Mouse (Mus musculus) left cerebral cortex, adult 6 months (tissue): ENCODE data around the gene Trim8. TPM values are rescaled to one million over a fixed set of nuclear protein-coding genes. Genes with fewer than 3 reads are reported as not detected.

ENCODE experiments used
- long read RNA-seq, 2 experiments: library from polyadenylated mRNA; unstranded; transcript quantifications; one replicate each; pipeline ENCODE4 v2.0.0; 2019 to 2020
- polyA plus RNA-seq: library from polyadenylated mRNA; unstranded; fragments of <200 nt; fragmentation: Nextera tagmentation; gene quantifications from 2 replicates; pipeline ENCODE4 v1.2.3, GENCODE M21; 2021

Gene Trim8
- 10.4 and 50.6 TPM in 2 replicates for polyA plus RNA-seq
- long read RNA-seq, experiment 1, transcript Trim8-201 (6 exons, 3,580 nt) = major isoform, 58 of 71 reads
- long read RNA-seq, experiment 1, partial matches to known transcripts = 7 of 71 reads
- long read RNA-seq, experiment 1, other reads (novel, unspliced or antisense) = 6 of 71 reads
- long read RNA-seq, experiment 2, transcript Trim8-201 (6 exons, 3,580 nt) = major isoform, 7 of 31 reads
- long read RNA-seq, experiment 2, partial matches to known transcripts = 1 of 31 reads
- long read RNA-seq, experiment 2, other reads (novel, unspliced or antisense) = 23 of 31 reads

GRCm38 (mm10) chr19:46501401-46502068, at the start of gene Trim8:
Gene Trim8 (plus strand): TSS chr19:46501702.

Other genes with a start within 250 kb of the Trim8 start
- gene Nfkb2, start 197.4 kb upstream of the Trim8 start, polyA plus RNA-seq = 1.7 and 1.9 TPM in 2 replicates
- gene Psd, start 174.5 kb upstream of the Trim8 start, polyA plus RNA-seq = 116 and 130 TPM in 2 replicates
- gene Fbxl15, start 173.5 kb upstream of the Trim8 start, polyA plus RNA-seq = 56.1 and 72.4 TPM in 2 replicates
- gene Cuedc2, start 163.0 kb upstream of the Trim8 start, polyA plus RNA-seq = 363 and 389 TPM in 2 replicates
- gene Mfsd13a, start 160.6 kb upstream of the Trim8 start, polyA plus RNA-seq = 20.1 and 30.8 TPM in 2 replicates
- gene 2310034G01Rik, start 151.4 kb upstream of the Trim8 start, polyA plus RNA-seq = 1.3 and 1.8 TPM in 2 replicates
- gene Actr1a, start 106.0 kb upstream of the Trim8 start, polyA plus RNA-seq = 72.4 and 105 TPM in 2 replicates
- 6.0 and 8.2 TPM in 2 replicates for gene Sufu, start 104.8 kb upstream of the Trim8 start, polyA plus RNA-seq
- gene Arl3, start 71.5 kb downstream of the Trim8 start, polyA plus RNA-seq = 217 and 306 TPM in 2 replicates
- 0.97 and 1.7 TPM in 2 replicates for gene Sfxn2, start 71.7 kb downstream of the Trim8 start, polyA plus RNA-seq
- gene Wbp1l, start 97.4 kb downstream of the Trim8 start, polyA plus RNA-seq = 4.0 and 4.5 TPM in 2 replicates
- gene Cyp17a1, start 171.5 kb downstream of the Trim8 start, polyA plus RNA-seq = not detected in 2 replicates
- 29.1 and 41.3 TPM in 2 replicates for gene Borcs7, start 188.2 kb downstream of the Trim8 start, polyA plus RNA-seq
- gene As3mt, start 205.8 kb downstream of the Trim8 start, polyA plus RNA-seq = 22.1 and 25.0 TPM in 2 replicates